Mouse (Mus musculus) splenic B cell, adult 2 months (primary cell): ENCODE results near the gene Nubp2.

Experiments
- DNase-seq: peaks from one replicate; pipeline ENCODE4 v3.0.0-alpha.2; 2011; ENCODE audit warnings: low read depth, low spot score
- H3K27me3 ChIP-seq: 2 replicates; pipeline ENCODE4 v1.6.1; 2012; ENCODE audit warnings: mild to moderate bottlenecking, low read length, moderate library complexity, mixed read lengths; ENCODE audit not compliant: control insufficient read depth, poor library complexity, insufficient read depth, severe bottlenecking
- H3K36me3 ChIP-seq: 2 replicates; pipeline ENCODE4 v1.6.1; 2012; ENCODE audit warnings: mild to moderate bottlenecking, low read length, moderate library complexity, mixed read lengths; ENCODE audit not compliant: control insufficient read depth, poor library complexity, insufficient read depth, severe bottlenecking

Nubp2 gene

DNA sequence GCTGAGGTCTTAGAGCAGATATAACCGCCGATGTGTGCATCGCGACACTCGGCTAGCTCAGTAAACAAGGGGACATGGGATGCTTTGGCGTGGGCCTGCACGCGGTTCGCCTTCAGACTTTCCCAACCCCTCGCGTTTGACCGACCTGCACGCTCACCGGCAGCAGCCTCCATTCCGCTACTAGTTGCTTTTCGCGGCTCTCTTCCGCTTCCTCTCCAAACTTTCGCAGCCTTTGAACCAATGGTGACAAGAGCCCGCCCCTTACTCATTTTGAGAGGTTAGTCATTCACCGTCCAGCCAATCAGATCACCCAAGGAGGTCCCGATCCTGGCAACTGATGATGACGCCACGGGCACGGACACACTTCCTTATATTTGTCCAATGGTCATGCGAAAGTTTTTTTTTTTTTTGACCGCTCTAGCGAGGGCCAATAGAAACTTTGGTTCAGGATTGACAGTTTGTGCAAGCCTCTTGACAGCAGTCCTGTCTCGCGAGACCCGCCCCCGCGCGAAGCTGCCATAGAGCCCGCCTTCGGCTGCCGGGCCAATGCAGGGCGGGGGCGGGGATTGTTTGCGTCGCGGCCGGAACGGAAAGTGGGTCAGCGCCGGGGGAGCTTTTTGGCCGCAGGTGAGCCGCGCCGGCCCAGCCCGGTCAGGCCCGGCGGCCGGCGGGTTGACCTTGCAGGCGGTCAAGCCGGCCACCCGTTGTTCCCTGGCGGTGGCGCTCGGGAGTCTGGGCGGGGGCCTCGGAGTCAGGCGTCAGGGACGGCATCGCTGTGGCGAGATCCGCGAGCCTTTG lies at the start of gene Nubp2, which contains the start of gene Spsb3:
Gene Nubp2, minus strand, starts transcription at position 216 of the 798 bp plus-strand sequence.
Gene Spsb3, plus strand, starts transcription at position 510 of the 798 bp plus-strand sequence.
- DNase-seq: peak; percentile 99
- H3K36me3 ChIP-seq: peaks cover 9% of the 10 kb centered on the region
- H3K27me3 ChIP-seq: no peaks in the 10 kb centered on the region

DNA sequence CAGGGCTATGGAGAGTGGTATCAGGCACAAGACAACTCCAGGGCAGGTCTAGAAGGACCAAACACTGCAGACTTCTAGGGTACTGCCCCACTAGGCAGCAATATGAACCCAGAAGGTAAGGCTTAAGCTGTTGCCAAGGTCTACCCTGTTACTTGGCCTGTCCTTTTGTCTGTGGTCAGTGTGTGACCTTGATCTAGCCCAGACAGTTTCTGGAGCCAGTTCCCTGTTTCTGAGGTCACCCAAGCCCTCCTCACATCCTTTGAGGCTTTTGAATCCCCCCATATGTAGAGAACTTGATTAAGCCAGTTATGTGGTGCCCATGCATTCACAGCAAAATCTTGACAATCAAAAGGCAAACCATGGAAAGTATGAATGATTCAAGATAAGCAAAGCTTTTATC lies 49.5 kb upstream of the Nubp2 start:
- no peak for DNase-seq

DNA sequence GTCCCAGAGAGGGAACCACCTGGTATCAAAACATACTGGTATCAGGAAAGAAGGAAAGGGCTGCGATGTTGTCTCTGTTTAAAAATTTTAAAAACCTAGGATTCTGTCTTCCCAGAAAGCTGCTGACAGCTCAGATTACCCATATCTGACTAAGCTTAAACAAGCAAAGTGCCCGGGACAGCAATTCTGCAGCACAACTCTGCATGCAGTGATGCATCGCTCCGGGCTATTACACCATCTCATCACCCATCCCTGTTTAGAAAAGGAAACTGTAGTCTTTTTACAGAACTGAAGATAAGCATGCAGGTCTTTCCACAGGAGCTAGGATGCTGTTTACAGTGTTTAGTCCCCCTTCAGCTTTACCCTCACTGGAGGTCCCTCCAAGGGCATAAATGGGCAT lies 48.8 kb upstream of the Nubp2 start:
- Histone ChIP-seq H3K27me3 (no peaks in the 10 kb centered on the region), H3K36me3 (no peaks in the 10 kb centered on the region; the same call in 1 of the 2 replicates)
- DNase-seq: no peak

More for the DNA sequence above, 49.5 kb upstream of the Nubp2 start:
- H3K27me3 ChIP-seq: no peaks in the 10 kb centered on the region
- no peaks in the 10 kb centered on the region; the same call in 1 of the 2 replicates for H3K36me3 ChIP-seq

DNA sequence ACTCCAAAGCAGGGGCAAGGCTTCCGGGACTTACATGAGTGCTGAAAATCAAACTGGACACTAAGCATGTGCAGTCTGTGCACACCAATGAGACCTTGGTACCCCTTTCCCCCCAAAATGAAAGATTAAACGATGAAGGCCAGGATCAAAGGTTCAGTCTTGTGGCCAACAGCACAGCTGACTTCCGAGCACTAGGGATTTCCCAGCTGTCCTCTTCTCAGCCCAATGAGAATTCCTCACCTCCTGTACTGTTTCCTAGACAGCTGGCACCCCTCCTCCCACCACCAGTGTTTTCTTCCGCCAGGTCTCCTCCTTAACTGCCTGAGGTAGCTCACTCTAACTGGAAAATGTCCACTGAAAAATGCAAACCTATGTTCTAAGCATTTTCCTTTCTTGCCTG lies 47.0 kb upstream of the Nubp2 start:
- no peaks in the 10 kb centered on the region; the same call in 1 of the 2 replicates for H3K36me3 ChIP-seq
- DNase-seq: no peak

DNA sequence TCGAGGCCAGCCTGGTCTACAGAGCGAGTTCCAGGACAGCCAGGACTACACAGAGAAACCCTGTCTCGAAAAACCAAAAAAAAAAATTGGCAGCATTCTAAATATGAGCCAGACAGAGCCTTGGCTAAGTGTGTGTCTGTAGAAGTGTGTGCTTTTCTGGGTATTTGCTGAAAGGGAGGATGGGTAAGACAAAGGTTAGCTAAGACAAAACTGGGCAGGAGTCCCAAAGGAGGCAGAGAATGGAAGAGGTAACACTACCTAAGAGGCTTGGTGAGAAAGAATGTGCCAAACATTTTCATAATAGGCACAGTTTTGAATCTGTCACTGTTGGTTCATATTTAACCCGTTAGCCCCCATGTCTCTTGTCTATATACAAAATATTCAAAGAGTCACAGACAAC lies 46.3 kb upstream of the Nubp2 start:
- peaks cover 2% of the 10 kb centered on the region for H3K36me3 ChIP-seq
- H3K27me3 ChIP-seq: no peaks in the 10 kb centered on the region
- DNase-seq: no peak

More for the DNA sequence above, 47.0 kb upstream of the Nubp2 start:
- no peaks in the 10 kb centered on the region for H3K27me3 ChIP-seq

DNA sequence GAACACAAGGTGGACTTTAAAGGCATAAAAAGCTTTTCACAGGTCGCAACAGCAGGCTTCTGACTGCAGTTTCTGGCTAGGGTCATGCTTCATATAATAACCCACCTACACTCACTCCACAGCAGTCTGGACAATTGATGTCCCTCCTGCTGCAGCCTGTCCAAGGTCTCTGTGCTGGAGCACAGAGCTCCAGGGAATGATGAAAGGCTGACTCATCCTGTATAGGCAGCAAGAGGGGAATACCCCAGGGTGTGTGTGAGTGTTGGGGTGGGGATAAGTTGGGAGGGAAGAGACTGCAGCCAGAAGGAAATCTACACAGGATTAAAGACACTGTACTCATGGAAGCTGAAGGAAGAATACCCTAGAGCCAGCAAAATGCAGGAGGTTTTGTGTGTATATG lies 43.4 kb upstream of the Nubp2 start:
- Histone ChIP-seq H3K36me3 (peaks cover 3% of the 10 kb centered on the region), H3K27me3 (no peaks in the 10 kb centered on the region)
- no peak for DNase-seq

DNA sequence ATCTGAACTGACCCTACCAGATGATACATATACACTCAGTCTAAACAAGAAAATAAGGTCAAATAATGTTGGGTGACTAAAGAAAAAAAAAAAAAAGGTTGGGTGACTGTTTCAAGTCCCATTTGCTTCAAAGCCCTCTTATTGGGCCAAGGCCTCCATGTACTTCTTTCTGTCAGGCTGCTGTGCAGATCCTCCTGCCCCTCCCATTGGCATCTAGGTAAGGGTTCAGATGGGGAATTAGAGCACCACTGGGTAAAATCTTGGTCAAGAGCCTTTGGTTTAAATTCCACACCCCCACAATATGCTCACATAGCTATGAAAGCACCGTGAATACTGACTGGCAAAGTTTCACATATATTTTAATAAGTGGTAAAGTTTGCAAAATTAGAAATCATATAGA lies 37.1 kb upstream of the Nubp2 start:
- Histone ChIP-seq H3K27me3 (no peaks in the 10 kb centered on the region), H3K36me3 (peaks cover 7% of the 10 kb centered on the region; the same call in 1 of the 2 replicates)
- DNase-seq: no peak

DNA sequence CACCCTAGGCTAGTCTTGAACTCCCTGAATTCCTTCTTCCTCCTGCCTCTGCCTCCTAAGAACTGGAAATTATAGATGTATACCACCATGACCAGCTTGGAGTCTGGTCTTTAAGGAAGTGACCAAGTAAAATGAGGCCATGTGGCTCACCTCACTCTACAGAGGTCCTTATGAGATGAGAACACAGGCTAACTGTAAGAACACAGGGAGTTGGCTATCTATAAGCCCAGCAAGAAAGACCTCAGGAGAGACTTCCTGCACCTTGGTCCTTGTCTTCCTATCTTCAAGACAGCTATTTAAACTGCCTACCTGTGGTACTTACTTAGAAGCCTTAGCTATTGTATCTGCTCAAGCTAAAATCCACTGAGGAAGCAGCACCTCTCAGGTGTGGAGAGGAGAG lies 27.8 kb upstream of the Nubp2 start:
- Histone ChIP-seq H3K36me3 (peaks cover 14% of the 10 kb centered on the region), H3K27me3 (no peaks in the 10 kb centered on the region)
- no peak for DNase-seq

DNA sequence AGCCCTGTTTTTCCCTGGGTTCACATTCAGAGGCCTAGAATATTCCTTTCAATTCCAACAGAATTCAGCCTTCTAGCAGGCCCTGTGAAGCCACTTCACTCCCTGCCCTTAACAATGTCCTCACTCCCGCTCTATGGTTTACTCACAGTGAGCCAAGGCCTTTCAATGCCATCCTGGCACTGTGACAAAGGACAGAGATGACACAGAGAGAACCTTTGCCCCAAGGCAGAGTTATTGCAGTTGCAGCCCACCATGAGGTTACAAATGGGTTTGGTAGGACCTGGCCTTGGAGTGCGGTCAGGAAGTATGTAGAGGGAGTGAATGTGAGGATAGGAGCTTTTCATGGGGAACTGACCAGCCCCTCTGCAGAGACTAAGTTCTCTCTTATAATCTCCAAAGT lies 21.4 kb upstream of the Nubp2 start:
- peaks cover 15% of the 10 kb centered on the region for H3K36me3 ChIP-seq
- H3K27me3 ChIP-seq: no peaks in the 10 kb centered on the region
- DNase-seq: no peak

DNA sequence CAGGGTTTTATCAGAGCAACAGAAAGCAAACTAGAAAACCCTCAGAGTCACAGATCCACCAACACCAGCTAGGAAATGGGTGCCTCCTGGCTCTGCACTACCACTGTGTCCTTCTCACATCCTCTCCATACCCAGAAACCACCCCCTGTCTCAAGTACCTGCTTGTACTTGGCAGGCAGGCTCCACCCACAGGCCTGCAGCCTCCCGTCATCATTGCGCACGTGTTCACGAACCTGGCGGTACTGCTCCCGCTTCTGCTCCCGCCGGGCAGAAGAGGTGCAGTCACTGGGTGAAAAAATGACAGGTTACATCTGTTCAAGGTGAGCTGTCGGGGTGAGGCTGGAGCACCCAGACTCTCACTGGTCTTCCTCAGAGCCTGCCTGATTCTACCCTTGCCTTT lies 17.6 kb upstream of the Nubp2 start:
- Histone ChIP-seq H3K27me3 (no peaks in the 10 kb centered on the region), H3K36me3 (peaks cover 6% of the 10 kb centered on the region)
- DNase-seq: no peak

DNA sequence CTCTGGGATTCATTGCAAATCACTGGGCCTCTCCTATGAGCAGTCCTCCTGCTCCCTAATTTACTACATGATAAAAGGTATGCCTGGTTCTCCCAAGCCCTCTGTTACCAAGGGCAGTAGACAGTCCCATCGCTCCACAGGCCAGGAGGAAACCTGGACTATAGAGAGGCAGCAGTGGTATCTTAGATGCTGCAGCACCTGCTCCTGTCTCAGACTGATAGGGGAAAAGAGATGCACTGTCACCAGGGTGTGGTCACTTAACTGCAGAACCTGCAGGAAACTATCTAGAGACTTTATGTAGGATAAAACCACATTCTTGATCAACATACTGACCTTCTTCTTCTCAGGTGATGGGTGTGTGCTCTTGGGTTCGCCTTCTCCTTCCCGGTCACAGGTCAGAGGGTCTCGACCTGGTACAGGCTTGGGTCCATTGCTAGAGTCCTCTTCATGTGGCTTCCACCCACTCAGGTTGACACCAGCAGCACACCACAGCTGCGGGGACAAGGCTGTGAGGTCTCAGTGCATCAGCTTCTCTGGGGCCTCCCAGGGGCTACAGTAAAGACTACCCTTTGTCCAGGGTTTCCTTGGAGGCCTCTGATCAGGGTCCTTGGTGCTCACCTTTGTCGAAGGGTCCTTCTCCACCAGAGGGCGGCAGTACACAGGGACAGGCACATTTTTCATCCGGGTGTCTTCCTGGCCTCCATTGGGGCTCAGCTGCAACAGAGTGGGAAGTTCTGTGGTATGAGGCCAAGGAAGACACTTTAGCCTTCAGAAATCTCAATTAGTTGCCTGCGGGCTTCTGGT lies 16.7 kb upstream of the Nubp2 start:
- peaks cover 6% of the 10 kb centered on the region for H3K36me3 ChIP-seq
- peak; percentile 30 for DNase-seq
- H3K27me3 ChIP-seq: no peaks in the 10 kb centered on the region

DNA sequence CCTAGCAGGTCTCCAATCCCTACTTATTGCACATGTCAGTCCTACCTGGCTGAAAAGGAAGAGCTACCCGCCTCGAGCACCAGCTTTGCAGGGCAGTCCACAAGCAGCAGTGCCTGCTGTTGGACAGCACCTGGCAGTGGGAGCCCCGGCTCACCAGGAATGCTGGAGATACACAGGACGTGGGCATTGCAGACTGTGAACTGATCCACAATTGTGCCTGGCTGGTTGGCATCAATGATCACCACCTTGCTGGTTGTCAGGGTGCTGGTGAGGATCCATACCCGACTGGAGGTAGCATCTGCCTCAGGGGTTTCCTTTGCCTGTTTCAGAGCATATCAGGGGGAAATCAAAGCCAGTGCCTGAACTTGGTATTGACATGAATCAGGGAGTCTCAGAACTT lies 16.0 kb upstream of the Nubp2 start:
- no peaks in the 10 kb centered on the region for H3K27me3 ChIP-seq

DNA sequence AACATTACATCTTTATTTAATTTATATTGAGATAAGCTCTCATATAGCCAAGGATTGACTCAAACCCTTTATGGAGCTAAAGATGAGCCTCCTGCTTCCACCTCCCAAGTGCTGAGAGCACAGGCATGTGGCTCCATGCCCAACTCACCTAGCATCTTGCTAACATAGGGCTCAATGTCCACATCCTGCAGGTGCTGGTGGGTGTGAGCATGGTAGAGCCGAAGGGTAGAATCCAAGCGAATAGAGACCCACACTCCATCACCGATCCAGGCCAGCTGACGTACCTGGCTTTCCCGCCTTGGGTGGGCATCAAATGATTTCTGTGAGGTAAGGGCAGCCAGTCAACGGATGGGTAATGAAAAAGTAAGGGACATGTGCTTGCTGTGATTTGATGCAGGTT lies 13.9 kb upstream of the Nubp2 start:
- H3K27me3 ChIP-seq: no peaks in the 10 kb centered on the region
- DNase-seq: no peak
- H3K36me3 ChIP-seq: peaks cover 5% of the 10 kb centered on the region

More for the DNA sequence above, 16.0 kb upstream of the Nubp2 start:
- peaks cover 6% of the 10 kb centered on the region for H3K36me3 ChIP-seq
- no peak for DNase-seq

DNA sequence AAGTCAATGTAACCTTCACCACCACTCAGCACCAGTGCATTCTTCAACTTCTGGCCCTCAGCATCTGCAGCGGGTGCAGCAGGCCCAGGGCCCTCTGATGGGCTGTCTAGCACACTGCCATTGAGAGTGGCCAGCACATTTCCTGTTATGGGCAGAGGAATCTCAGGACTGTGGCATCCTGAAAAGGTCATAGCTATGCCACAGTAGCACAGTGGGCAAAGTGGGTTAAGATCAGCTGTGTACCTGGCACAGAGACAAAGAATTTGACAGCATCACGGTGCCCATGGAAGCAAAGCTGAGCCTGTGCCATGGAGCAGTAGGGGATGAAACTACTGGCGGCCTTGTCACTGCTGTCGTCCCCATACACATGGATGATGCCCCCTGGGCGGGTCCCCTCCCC lies 13.0 kb upstream of the Nubp2 start:
- Histone ChIP-seq H3K27me3 (no peaks in the 10 kb centered on the region), H3K36me3 (peaks cover 1% of the 10 kb centered on the region)
- no peak for DNase-seq
